Mouse (Mus musculus) subcutaneous adipose tissue, adult 2 months (tissue): Measurements from ENCODE around the gene Dnajc7. TPM values are rescaled to one million over a fixed set of nuclear protein-coding genes. Genes with fewer than 3 reads are reported as not detected.

Source experiments
- polyA plus RNA-seq: library from polyadenylated mRNA; depleted of rRNA; stranded (reverse); fragments of >200 nt; gene quantifications from 2 replicates; pipeline ENCODE4 v1.2.3, GENCODE M21; 2012; ENCODE audit warnings: low replicate concordance; rRNA removed

Gene Dnajc7
- polyA plus RNA-seq: 40.7 and 54.1 TPM in 2 replicates

GRCm38 (mm10) chr11:100619982-100620381 is at the start of gene Dnajc7:
Gene Dnajc7, minus strand, starts transcription at chr11:100620168.

GRCm38 (mm10) chr11:100618761-100619484 is 1.0 kb downstream of the Dnajc7 start, which contains the start of gene Nkiras2:
Gene Nkiras2, plus strand, starts transcription at chr11:100619244.

GRCm38 (mm10) chr11:100574708-100575483 is 45.1 kb downstream of the Dnajc7 start, which contains the start of gene Cnp:
Gene Cnp, plus strand, starts transcription at chr11:100574904.

GRCm38 (mm10) chr11:100544832-100545745 is 74.9 kb downstream of the Dnajc7 start, which contains the start of gene Ttc25:
Gene Ttc25, plus strand, starts transcription at chr11:100545607.

Other genes with a start within 250 kb of the Dnajc7 start
- 171 and 312 TPM in 2 replicates for gene Jup, start 222.4 kb downstream of the Dnajc7 start, polyA plus RNA-seq
- 14.1 and 62.2 TPM in 2 replicates for gene P3h4, start 205.3 kb downstream of the Dnajc7 start, polyA plus RNA-seq
- gene Fkbp10, start 204.5 kb downstream of the Dnajc7 start, polyA plus RNA-seq: 32.9 and 157 TPM in 2 replicates
- gene Nt5c3b, start 178.4 kb downstream of the Dnajc7 start, polyA plus RNA-seq: 30.8 and 85.2 TPM in 2 replicates
- gene Klhl10, start 178.3 kb downstream of the Dnajc7 start, polyA plus RNA-seq: 0.29 and 0.95 TPM in 2 replicates
- 3.5 and 9.2 TPM in 2 replicates for gene Klhl11, start 147.4 kb downstream of the Dnajc7 start, polyA plus RNA-seq
- 867 and 1,359 TPM in 2 replicates for gene Acly, start 92.2 kb downstream of the Dnajc7 start, polyA plus RNA-seq
- gene Ttc25, start 74.6 kb downstream of the Dnajc7 start, polyA plus RNA-seq: 1.3 and 1.5 TPM in 2 replicates
- gene Cnp, start 45.3 kb downstream of the Dnajc7 start, polyA plus RNA-seq: 23.0 and 37.9 TPM in 2 replicates
- 78.7 and 99.3 TPM in 2 replicates for gene Nkiras2, start 924 bp downstream of the Dnajc7 start, polyA plus RNA-seq
- 0.52 and 2.2 TPM in 2 replicates for gene Zfp385c, start 72.3 kb upstream of the Dnajc7 start, polyA plus RNA-seq
- gene Dhx58, start 84.1 kb upstream of the Dnajc7 start, polyA plus RNA-seq: 11.7 and 17.3 TPM in 2 replicates
- gene Kat2a, start 92.3 kb upstream of the Dnajc7 start, polyA plus RNA-seq: 37.3 and 71.8 TPM in 2 replicates
- gene Hspb9, start 93.7 kb upstream of the Dnajc7 start, polyA plus RNA-seq: not detected in 2 replicates
- gene Rab5c, start 118.0 kb upstream of the Dnajc7 start, polyA plus RNA-seq: 253 and 307 TPM in 2 replicates
- 0.39 and 1.0 TPM in 2 replicates for gene Kcnh4, start 139.8 kb upstream of the Dnajc7 start, polyA plus RNA-seq
- gene Hcrt, start 142.8 kb upstream of the Dnajc7 start, polyA plus RNA-seq: not detected in 2 replicates
- 18.3 and 26.9 TPM in 2 replicates for gene Ghdc, start 150.8 kb upstream of the Dnajc7 start, polyA plus RNA-seq
- 35.6 and 42.3 TPM in 2 replicates for gene Stat5b, start 230.6 kb upstream of the Dnajc7 start, polyA plus RNA-seq
- 46.0 and 63.9 TPM in 2 replicates for gene Stat5a, start 239.2 kb upstream of the Dnajc7 start, polyA plus RNA-seq